Mouse (Mus musculus) inflammation-experienced regulatory T-cells, adult 6 months (primary cell): ENCODE results near the gene Vgll4. TPM values are rescaled to one million over a fixed set of nuclear protein-coding genes. Genes with fewer than 3 reads are reported as not detected.
A peak's percentile ranks its signal among the peaks of the same experiment; 100 is the strongest.

Source experiments
- ATAC-seq: one replicate; pipeline ENCODE4 v1.8.0; 2017
- polyA plus RNA-seq, 3 experiments: library from polyadenylated mRNA; unstranded; fragments of 100-300 nt; shearing (Covaris generic); gene quantifications; one replicate each; pipeline ENCODE4 v1.2.1; 2017

Vgll4 gene
- polyA plus RNA-seq, 3 experiments from 2014 or later, result 118 to 183 (median 152) TPM

DNA sequence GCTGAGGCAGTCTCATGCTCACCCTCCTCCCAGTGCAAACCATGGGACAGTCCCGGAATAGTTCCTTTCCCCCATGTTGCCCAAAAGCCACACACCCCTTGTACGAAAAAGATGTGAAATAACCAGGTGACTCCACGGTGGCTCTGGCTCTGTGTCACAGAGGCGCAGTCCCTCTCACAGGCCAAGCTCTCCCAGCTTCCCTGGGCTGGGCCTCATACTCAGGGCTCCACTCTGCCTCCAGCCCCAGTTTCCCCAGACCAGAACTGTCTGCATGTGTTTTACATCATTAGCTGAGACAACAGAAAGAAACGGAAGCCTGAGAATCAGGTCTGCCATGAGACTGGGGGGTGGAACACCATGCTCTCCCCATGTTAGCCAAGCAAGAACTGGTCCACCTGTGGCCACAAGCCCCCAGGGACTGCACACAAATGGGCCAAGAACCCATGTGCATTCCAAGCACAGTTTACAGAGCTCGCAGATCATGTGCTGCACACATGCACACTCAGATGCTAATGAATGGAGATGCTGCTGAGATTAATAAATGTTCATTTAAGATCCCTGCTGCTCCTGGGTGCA lies 100.2 kb downstream of the Vgll4 start:
- no peak for ATAC-seq

DNA sequence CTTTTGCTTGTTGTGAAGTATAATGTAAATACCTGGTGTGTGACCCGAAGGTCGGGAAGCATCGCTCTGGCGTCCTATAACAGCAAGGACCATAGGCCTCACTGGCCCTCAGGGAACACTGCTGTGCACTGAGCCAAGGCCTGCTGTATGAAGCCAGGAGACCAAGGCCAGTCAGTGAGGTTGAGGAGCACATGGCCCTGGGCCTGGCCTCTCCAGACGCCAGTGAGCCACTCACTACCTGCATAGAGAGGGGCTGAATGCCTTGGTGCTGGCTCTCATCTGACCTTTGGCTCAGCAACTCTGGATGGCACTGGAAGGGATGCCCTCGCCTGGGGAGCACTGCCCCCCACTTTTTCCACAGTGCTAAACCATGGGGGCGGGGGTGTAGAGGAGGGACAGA lies 101.1 kb downstream of the Vgll4 start:
- no peak for ATAC-seq

DNA sequence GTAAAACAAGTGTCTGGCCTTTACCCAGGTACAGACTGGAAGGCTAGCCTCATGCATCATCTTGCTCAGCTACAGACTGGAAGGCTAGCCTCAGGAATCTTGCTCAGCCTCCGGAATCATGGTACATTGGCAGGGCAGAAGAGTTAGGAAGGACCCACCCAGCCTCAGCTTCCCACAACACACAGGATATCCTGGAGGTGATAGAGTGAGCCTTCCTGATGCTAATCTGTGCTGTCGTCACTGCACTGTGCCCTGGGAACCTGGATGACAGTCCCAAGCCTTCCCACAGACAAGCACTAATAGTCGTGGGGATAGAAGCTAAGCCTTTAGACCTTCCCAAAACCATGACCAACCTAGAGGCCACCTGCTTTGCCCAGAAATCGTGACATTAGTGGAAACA lies 103.2 kb downstream of the Vgll4 start:
- ATAC-seq, result no peak

DNA sequence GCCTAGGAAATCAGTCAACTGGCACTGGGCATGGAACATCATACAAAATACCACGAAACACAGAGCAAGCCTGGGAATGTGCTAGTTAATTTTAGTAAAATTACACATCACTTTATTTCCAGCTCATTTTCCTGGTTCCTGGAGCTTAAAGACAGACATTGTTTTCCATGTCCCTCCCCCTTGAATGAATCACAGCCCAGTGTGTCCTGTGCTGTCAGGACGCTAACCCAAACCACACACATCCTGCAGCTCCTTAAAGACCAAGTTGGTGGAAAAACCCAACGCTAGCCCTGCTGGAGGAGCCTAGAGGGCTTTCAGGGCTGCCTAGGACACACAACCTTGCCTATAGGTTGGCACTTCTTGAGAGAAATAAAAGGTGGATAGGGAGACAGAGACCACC lies 103.7 kb downstream of the Vgll4 start:
- peak; percentile 39 for ATAC-seq

DNA sequence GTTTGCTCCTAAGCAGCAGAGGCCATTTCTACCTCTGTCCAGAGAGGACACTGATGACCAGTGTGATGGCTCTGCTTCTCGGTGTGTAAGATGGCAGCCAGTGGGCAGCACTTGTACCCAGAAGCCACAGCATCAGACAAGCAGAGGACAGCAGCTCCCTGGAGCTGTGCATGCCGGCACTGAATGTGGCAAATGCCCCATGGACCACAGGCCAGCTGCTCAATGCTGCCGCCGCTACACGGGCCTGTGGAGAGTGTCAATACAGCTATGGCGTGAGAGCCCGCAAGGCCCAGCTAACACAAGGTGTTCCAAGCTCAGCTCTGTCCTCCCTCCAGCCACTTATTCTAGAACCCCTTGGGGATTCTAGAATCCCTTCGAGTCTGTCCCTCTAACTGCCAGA lies 105.4 kb downstream of the Vgll4 start:
- no peak for ATAC-seq

DNA sequence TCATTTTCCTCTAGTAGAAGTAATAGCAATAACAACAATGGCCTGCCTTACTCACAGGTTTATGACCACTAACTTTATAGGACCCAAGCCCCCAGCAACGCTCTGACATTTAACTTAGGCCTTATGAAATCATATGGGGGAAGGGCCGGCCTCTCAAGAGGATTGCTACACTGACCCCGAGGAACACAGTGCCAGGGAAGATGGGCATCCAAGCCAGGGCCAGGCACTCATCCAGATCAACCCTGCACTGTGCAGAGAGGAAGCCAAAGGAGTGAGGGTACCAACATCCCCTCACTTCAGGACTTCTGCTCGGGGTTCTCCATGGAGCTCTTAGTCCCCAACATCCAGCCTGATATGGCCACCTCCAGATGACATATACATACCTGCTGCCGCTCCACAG lies 106.3 kb downstream of the Vgll4 start:
- ATAC-seq, result no peak

DNA sequence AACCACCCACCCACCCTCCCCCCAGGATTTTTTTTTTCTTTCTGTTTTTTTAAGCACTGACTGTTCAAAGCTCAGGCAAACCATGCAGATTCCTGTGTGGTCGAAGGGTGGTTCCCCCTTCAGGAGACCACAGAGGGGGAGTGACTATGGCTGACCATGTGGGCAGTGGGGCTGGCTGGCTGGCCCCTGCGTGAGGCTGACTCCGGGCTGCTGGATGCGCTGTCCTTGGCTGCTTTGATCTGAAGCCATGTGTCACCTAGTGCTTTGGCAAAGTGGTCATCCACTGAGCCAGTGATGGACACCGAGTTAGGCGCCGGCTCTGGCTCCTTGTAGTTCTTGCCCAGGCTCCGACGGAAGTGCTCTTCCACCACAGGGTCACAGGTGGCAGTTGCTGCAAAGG lies 107.7 kb downstream of the Vgll4 start:
- ATAC-seq, result no peak

DNA sequence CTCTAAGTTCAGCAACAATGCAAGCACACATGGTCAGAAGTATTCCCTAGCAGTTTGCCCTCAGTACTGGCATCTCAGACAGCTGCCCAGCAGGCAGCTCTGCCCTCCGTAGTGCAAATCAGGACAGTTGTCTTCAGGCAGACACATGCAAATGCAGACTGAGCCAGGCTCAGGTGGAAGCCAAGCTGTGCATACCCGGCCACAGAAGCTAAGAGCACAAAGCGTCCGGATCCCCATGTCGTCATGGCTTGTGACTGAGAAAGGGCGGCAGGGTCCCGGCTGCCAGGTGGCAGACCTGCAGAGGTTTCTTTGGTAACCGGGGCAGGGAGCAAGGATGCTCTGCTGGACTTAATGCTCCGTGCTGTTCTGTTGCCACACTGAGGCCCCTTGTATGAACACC lies 108.2 kb downstream of the Vgll4 start:
- no peak for ATAC-seq

DNA sequence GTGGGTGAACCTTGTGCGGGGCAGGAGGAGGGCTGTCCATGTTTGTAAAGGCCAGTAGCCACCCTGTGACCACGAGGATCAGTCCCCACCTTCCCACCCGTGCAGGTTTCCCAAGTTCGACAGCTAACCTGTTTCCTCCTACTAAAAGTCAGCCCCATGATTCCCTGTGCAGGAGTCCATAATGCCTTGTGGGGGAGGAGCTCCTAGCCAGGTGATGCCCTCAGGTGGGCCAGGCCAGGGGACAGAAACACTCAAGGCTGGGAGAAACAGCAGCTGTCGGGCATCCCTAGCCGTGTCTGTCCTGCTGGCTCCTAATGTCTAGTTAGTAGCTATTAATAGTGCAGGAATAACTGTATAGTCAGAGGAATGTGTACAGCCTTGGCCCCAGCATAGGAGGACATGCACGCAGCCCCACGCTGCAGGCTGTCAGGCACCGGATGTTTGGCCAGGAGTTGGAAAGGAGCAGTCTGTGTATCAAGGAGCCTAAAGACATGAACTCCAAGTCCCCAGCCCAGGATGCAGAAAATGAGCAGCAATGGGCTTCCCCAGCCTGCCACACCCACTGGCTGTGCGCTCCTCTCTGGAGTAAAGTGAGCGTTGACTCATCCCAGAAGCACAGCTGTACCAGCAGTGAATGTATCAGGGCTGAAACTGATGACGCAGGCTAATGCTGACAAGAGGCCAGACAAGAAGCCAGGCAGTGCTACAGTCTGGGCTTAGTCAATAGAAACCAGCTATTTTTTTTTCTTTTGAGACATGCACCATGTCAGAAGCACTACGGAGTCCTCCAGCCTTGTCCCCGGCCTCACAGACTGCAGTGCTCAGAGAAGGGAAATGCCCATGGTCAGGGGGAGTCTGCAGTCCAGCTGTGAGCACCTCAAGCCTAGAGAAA lies 108.9 kb downstream of the Vgll4 start:
- no peak for ATAC-seq

DNA sequence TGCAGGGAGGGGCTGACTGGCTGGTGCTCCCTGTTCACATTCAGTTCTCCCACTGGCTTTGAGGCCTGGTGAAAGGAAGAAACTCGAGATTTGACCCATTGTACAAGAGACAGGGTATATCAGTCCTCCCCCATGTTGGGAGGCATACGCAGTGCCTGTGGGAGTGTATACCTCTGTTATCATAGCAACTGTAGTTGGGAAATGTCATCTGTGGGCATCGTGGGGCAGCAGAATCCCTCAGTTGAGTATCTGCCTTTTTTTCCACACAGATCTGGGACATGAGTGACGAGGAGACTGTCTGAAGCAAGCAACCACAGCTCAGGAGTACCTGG lies 111.1 kb downstream of the Vgll4 start:
- no peak for ATAC-seq

DNA sequence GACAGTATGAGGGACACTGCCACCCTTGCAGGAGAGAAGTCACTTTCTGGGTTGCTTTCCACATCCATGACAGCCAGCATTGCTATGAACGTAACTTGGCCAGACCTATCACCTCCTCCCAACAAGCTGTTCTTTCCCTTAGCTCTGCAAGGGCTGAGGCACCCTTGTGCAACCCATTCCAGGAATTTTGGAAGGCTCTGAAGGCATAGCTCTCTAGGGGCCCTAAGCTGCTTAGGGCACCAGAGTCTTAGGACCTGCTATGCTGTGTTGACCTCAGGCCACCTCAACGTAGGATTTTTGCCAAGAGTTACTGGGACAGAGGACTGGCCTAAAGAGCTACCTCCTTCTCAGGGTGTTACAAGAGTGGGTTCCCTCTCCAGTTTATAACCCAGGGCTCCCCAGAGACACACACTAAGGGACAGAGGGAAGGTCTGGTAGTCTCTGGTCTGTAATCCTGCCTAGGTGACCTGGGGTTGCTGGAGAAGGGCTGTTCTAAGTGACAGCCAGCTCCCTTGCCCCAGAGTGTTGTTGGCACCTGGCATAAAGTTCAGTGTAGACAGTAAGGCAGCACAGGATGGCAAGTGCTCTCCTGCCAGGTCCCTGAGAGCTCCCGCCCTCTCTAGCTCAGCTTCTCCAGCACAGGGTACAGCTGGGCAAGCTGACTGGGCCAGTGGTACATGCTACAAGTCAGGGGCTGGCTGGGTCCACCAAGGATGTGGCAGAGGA lies 111.6 kb downstream of the Vgll4 start:
- no peak for ATAC-seq

DNA sequence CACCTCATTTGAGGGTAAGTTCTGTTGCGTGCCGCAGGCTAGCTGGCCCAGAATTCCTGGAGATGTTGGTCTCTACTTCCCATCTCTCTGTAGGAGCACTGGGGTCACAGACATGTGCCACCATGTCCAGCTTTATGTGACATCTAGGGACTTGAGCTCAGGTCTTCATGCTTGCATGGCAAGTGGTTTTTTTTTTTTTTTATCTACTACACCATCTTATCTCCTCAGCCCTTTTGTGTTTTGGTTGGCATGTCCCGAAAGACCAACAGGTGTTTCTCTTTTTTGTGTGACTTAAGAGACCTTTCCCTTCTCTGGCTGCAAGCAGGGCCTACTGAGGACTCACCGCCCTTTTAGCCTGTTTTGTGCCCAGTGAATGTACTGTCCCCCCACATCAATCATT lies 113.3 kb downstream of the Vgll4 start:
- ATAC-seq, result no peak

DNA sequence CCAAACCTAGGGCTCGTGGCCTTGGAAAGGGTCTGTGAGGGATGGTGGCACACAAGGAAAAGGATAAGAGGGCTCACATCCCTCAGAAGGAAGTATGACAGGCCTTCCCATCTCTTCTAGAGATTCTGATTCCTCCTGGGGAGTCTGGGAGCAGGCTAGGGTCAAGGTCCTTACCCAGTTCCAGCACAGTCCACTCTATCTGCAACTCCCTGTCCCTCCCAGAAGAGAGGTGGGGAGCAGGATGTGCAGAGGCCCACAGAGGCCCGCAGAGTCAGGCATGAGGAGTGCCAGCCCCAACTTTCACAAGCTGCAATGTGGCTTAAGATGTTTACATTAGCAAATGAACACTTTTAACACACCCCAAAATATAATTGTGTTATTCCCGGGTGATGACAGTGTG lies 114.2 kb downstream of the Vgll4 start:
- ATAC-seq, result no peak

DNA sequence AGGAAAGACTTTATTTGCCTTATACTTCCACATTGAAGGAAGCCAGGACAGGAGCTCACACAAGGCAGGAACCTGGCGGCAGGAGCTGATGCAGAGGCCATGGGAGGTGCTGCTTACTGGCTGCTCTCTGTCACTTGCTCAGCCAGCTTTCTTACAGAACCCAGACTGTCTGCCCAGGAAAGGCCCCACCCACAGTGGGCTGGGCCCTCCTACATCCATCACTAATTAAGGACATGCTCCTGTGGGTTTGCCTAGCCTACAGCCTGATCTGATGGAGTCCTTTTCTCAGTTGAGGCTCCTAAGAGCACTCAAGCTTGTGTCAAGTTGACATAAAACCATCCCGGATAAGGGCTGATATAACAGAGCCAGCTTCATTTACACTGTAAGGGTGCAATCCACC lies 115.4 kb downstream of the Vgll4 start:
- ATAC-seq, result no peak

DNA sequence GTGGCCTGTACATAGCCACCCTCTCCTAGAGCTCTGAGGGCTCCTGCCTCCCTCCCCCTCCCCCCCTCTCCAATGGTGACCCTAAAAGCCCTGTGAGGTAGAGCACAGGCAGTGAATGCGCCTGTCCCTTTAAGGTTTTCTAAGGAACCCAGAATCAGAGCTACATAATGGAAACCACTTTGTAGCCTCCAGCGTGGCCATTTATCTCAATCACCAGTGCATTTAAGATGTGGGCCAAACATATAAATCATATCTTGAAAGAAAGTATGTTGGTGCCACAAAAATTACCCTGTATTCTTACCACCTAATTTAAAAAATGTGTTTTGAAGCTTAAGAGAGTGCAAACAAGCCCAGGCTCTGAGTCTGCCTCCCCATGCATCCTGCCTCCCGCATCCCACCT lies 117.1 kb downstream of the Vgll4 start:
- no peak for ATAC-seq

DNA sequence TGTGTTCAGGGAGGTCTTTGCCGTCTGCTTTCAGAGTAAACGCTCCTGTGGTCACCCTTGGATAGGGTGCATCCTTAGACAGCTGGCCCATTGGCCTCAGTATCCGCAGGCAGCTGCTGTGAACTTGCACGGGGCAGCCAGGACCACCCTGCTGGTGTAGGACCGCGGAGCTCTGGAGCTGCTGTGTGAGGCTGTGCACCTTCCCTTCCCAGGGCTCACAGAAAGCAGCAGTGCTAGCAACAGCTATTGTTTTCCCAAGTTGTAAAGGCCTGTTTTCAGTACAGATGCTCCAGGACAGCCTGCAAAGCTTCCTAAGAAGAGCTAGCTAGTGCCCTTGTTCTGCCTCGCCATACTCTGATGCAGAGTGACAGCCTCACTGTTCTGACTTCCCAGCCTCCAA lies 118.1 kb downstream of the Vgll4 start:
- ATAC-seq, result no peak

DNA sequence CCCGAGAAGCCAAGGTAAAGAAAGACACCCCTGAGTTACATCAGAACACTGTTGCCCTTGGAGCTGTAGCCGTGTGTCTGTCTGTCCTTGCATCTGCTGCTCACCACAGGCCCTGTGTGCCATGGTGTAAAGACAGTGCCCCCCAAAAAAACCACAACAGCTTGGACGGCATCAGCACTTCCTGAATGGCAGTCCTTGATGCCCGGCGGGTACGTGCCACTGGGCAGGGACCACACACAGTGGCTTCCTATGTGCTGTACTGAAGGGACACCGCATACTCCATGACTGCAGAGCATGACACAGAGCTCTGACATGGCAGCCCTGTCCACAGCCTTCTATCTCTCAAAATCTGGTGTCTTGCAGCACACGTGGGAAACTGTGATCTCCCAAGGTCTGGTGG lies 120.0 kb downstream of the Vgll4 start:
- no peak for ATAC-seq

DNA sequence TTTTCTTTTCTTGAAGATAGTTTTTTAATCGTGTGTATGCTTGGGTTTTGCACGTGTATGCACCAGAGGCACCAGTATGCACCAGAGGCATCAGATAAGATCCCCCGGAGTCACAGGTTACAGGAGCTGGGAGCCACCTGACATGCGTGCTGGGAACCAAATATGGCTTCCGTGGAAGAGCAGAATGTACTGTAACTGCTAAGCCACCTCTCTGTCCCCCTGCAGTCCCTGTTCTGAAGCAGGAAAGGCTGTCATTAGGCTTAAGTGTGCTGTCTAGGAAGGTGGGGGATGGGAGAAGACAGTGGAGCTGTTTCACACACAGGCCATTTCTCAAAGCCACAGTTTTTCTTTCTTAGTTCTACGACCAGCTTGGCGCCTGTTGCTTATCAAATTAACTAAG lies 121.0 kb downstream of the Vgll4 start:
- no peak for ATAC-seq

DNA sequence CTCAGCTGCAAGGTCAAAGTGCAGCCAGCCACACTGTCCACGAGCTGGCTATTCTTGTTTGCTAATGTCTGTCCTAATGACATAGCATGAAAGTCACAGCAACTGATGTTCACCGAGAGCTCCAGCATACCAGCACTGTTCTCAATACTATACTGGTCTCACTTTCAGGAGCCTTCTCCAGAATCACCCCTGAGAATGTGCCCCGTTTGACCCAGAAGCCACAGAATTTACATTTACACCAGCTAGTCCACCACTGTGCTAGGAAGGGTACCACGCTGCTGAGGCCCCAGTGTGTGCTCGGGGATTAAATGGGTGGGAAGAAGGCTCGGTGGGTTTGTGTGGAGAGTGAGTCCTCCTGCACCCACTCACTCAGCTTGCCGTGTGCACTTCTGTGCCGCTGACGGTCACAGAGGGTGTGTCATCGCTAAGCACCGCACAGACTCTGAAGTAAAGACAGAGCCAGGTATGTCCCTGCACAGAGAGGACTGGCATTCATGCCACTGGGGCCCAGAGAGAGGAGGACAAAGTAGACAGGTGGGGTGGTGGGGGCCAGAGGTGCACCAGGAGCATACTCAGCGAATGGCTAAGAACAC lies 122.1 kb downstream of the Vgll4 start:
- ATAC-seq, result no peak

DNA sequence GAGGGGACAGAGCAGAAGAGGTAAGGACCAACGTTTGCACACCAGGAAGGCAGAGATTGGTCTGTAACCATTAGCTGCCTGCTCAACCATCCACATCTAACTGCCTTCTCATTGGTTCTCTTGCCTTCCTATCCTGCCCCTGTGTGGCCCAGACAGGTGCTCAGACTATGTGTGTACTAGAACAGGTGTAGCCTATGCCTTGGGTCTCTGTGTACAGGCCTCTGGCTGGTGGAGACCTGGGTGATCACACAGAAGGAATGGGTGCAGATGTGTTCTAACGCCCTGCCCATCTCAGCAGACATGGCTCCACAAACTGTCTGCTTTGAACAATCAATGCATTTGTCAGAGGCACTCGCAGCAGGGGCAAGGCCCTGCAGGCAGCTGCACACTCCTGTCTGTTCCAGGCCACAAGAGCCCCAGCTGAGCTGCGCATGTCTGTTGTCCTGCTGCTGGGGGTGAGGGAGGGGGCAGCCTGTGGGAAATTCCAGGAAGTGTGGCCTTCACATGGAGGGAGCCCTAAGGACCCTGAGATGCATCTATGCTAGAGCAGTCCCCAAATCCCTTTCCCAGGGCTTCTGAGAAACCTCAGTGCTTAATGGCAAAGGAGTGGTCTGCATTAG lies 123.5 kb downstream of the Vgll4 start:
- ATAC-seq, result no peak

DNA sequence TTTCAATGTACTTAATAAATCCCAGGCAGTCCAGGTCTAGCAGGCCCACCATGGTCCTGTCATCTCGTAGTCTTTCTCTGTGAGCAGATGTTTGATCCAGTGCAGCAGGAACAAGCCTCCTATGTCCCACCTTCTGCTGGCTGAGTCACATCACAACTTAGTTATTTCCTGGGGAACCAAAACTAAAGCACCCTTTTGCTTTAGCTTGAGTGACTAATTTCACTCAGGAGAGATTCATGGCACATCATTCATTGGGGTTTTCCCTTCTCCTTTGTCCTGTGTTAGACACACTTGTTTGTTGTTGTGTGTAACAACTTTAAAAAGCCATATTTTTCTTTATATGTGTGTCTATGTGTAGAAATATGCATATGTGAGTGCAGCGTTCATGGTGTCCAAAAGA lies 126.9 kb downstream of the Vgll4 start:
- no peak for ATAC-seq

DNA sequence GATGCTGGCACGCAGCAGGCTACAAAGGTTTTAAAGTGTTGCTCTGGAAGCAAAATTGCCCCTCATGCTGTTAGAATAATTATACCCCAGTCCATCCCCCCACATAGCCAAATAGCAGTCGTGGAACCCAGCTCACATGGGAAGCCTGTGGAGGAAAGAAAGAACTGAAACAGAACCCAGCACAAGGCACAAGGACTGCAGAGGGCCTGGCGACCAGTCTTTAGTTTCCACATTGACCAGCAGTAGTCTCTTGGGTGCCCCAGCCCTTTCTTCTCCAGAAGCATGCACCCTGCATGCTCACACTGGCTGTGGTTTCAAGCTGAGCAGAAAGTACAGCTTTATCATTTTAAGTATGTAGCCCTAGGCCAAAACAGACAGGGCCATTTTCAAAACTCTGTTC lies 127.7 kb downstream of the Vgll4 start:
- no peak for ATAC-seq

DNA sequence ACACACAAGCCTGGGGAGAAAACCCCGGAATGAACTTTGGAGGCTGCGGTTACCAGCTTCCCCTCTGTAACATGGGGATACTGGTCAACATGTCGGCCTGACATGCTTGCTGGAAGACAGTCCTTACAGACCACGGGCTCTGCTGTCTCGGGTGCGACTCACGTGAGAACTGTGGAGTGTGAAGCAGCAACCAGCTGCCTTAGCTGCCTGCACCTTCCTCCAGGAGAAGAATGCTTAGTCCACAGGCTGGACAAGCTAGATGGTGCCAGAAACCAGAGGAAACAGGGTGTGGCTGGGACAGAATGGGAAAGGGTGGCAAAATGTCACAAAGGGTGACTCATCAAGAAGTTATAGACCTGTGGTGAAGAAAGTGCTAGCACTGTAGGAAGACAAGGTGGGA lies 129.8 kb downstream of the Vgll4 start:
- no peak for ATAC-seq
